Mouse (Mus musculus) C2C12 (cell line): ENCODE measurements at regions not wholly inside any gene's neighbourhood (a gene's known extent, or its start where the extent isn't known, plus 50 kb on each side); places are given as distances from the start of the nearest gene placed in this dataset.

Experiments
- CTCF ChIP-seq: IDR thresholded peaks from one replicate; pipeline ENCODE4 v1.5.1; 2011; ENCODE audit not compliant: control insufficient read depth, insufficient read depth, insufficient read length
- MYOG ChIP-seq: IDR thresholded peaks from one replicate; pipeline ENCODE4 v1.6.1; 2011; ENCODE audit not compliant: control insufficient read depth, insufficient read length; ENCODE audit errors: extremely low read depth
- USF1 ChIP-seq: IDR thresholded peaks from one replicate; pipeline ENCODE4 v1.6.1; 2011; ENCODE audit warnings: low read depth, mild to moderate bottlenecking, control low read depth, moderate library complexity

DNA sequence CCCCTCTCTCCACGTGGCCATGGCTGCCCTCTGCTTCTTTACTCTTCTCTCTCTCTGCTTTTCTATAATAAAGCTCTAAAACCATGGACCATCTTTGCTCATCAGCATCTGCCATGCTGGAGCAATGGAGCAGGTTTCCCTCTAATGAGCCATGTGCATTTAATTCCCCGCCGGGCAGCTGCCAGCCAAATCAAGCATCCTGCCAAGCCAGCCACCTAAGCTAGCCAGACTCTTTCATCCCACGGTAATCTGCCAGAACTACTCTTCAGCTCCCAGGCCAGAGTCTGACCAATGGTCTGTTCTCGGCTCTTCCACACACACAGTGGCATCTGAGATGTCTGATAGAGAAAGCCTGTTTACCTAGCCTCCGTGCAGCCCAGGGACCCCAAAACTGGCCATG lies 70.8 kb downstream of the Duxbl3 start:
- no peak for TF ChIP-seq CTCF
- no peak for TF ChIP-seq USF1
- no peak for TF ChIP-seq MYOG
